Mouse (Mus musculus): ENCODE measurements around the gene Pkm.

The Pkm gene

DNA sequence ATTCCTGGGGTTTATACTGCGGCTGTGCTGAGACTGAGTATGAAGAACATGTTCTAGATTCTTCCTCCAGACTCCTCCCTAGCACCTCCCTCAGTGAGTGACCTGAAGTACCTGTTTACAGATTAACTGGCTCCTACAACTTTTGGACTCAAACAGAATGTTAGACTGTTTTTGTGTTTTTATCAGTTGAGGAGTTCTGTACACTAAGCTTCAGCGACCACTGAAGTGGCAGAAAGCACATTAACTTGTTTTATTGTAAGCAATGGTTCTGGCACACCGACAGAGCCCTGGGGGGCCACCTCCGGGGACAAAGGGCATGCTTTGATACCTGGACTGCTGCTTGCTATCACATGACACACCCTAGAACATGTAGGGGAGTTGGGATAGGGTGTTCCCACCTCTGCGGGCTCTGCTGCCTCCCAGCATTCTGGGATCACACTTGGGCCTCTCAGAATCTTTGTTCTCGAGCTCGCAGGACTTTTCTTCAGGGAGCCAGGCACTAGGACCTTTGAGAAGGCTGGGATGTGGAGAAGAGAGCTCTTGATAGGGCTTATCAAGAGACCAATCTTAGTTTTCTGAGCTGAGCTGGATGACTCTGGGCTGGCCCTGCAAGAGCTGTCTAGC lies 60.2 kb downstream of the Pkm start:
- DNase-seq: no peak

DNA sequence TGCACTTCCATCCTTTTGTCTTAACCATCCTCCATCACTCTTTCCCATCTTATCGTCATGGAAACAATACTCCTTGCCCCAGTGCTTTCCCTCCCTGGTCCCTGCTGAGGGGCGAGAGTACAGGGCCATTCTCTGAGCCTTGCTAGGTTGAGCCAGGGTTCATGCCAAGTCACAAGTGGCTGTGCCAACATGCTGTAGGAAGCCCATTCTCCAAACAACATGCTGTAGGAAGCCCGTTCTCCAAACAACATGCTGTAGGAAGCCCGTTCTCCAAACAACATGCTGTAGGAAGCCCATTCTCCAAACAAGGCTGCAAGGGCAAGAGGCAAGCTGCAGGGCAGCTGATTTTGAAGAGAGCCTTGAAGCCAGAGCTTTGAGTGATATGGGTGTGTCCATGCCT lies 62.1 kb downstream of the Pkm start:
- DNase-seq: no peak

DNA sequence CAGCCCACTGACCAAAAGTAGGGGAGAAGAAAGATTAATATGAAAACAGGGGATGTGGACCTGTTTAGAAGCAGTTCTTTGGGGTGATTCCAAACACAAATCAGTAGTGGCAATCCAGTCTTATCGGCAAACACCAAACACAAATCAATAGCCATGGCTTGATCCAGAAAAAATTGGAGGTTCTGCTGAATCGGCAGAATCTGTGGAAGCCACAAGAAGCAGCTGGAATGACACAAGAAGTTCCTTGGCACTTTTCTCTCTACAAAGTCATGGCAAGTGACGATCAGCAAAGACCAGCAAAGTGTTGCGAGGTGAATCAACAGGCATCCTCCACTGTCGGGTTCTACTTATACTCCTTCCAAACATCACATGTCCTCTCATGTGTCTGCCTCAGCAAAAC lies 65.0 kb downstream of the Pkm start:
- DNase-seq: no peak

DNA sequence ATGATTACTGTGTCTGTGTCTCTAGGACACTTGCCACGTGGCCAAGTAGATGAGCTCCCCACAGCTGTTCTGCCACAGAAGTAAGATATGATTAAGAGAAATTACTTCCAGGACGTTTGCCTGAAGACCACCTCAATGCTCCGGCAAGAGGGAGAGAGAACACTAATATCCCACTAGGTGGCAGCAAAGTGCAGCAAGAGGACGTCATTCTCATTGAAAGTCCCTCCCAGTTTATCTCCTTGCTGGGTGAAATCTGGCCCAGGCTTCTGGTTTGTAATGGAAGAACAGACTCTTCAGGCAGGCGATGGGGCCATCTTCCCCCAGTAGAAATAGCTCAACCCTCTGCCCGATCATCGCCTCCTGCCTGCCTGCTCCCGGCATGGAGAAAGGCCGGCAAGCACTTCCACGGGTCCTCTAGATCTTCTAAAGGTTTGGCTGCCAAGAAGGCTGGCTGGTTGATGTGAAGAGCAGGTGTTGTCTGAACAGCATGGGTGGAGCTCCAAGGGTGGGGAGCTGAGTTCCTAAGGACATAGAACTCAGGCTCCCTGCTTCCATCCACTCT lies 67.0 kb downstream of the Pkm start:
- peak; percentile 64 for DNase-seq

DNA sequence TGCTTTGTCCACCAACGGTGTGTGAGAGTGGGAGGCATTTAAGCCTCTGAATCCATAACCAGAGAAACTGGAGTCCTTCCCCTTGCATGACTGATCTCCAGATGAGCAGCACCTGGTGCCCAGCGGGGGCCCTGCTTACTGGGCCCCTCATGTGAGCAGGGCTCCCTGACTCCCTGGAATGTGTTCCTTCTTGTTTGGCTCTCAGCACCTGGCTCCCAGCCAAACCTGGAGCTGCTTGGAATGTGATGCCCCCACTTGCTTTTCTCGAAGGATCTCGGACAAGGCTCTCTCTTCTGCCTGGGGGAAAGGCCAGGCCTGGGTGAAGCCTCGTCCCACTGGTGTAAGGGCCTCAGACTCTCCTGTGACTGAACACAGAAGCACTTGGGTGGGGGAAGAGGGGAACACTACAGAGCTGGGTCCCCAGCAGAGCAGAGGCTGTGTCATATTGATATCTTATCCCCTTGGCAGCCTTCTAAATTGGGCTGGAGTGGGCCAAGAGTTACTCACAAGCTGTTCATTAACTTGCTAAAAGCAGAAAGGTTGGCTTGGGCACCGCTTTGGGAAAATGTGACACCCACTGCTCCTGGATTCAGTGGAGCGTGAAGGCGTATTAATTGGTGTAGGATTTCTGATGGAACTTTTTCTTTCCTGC lies 67.7 kb downstream of the Pkm start:
- peak; percentile 10 for DNase-seq

DNA sequence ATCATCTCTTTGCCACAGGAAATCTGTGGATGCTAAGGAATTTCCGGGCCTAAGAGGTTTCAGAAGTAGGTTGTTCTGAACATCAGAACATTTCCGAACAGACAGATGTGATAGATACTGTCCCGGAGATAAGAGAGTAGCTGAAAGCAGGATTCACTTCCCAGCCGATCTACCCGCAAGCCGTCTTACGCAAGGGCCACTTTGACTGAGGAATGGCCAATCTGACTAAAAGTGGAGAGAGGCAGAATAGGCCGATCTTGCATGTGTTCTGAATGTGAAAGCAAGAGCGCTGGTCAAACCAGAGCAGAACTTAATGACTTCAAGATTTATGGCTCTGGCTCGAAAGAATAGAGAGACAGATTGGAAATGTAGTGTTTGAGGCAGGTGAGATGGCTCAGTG lies 69.3 kb downstream of the Pkm start:
- DNase-seq: no peak

DNA sequence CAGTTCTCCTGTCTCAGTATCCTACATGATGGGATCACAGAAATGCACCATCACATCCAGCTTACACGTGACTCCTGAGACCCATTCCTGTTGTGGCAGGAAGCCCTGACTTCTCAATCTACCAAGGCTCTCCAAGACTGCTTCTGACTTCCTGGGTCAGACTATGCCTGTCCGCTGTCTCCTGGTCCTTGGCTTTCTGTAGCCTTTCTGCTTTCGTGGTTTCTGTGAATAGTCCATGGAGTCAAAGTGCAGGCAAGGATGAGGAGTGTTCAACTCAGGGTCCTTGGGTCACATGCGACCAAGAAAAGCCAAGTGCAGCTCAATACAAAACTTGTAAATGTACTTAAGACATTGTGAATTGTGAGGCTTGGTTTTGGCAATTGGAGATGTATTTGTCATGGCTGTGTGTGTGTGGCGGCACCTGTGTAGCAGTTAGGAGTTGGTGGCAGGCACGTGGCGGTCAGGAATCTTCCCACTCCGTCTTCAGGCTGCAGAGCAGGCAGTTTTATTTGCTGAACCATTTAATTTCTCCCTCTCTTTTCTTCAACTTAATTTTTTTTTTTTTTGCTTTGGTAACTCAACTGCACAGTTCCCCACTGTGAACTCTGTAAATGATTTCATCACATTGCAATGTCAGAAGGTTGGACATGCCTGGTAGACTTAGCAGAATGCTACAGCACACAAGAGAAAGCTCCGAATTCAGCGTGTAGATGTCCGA lies 71.6 kb downstream of the Pkm start:
- no peak for DNase-seq

All from liver (tissue).